Mouse (Mus musculus) left cerebral cortex, postnatal 14 days (tissue): ENCODE measurements at regions not wholly inside any gene's neighbourhood (a gene's known extent, or its start where the extent isn't known, plus 50 kb on each side); places are given as distances from the start of the nearest gene placed in this dataset.
A peak's percentile ranks its signal among the peaks of the same experiment; 100 is the strongest.

Experiments used
- DNase-seq, 2 experiments: peaks; one replicate each; pipeline ENCODE4 v3.0.0; 2021 to 2022; ENCODE audit warnings: low spot score in 2 of 2, mixed read lengths in 1 of 2
- intact Hi-C: fragments of 180-260 bp; cut with DNase I; formaldehyde crosslinking; loops from one replicate; pipeline ENCODE4 v1.15.1; 2025

DNA sequence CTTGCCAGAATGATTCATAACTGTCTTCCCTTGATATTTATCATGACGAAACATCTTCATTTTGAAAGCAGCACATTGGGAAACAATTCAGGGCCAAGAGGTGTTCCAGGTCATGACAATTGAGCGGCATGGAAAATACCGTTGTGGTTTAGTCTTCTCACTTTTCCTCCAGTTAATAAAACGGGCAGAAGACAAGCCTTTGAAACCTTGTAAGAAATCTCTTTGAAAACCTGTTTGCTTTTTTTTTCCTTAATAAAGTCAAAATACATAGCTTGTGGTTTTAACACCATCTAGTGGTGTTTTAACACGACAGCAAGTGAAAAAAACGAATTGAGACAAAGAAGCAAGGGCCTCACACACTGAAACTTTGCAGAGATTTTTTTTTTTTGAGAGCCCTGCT lies 1389.0 kb upstream of the Acvr2a start:
- intact Hi-C loops = loop anchor here (10.0 kb wide), 1 partner anchor 370 kb away; no protein-coding TSS in a partner anchor
- peak; percentile 5 to 41 for DNase-seq

GRCm38 (mm10) chr2:47429843-47430242 lies 1384.1 kb upstream of the Acvr2a start:
- intact Hi-C loops = loop anchor here (10.0 kb wide), 1 partner anchor 375 kb away; no protein-coding TSS in a partner anchor
- DNase-seq = no peak

DNA sequence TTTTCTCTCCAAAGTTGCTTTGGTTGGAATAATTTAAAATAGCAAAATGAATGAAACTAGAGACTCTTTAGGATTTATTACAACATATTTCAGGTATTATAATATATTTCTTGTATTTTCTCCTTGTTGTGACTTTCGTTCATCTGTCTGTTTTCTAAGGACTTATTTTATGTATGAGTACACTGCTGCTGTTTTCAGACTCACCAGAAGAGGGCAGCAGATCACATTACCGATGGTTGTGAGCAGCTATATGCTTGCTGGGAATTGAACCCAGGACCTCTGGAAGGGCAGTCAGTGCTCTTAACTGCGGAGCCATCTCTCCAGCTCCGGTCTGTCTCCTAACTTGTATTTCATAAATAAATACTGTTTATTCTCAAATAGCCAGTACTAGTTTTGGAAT lies 1347.9 kb upstream of the Acvr2a start:
- intact Hi-C loops = no loop called here
- DNase-seq = no peak

GRCm38 (mm10) chr2:47491874-47492539 lies 1321.9 kb upstream of the Acvr2a start:
- peak; percentile 15 to 45 for DNase-seq
- intact Hi-C loops = loop anchor here (1.0 kb wide), 1 partner anchor 1394 kb away; no protein-coding TSS in a partner anchor
